Mouse (Mus musculus) midbrain, embryonic 14.5 days (tissue): Measurements from ENCODE around the gene Gjb5. TPM values are rescaled to one million over a fixed set of nuclear protein-coding genes. Genes with fewer than 3 reads are reported as not detected.

Source experiments
- ATAC-seq: fragments of 200-750 bp; cut with Nextera tagmentation; 2 replicates; pipeline ENCODE4 v1.8.0; 2017; ENCODE audit warnings: moderate number of reproducible peaks, moderate library complexity; ENCODE audit not compliant: low FRiP score, low TSS enrichment
- DNase-seq: peaks from one replicate; pipeline ENCODE4 v3.0.0-alpha.2; 2015
- H3K27ac ChIP-seq: fragments of 300-500 bp; sonication (generic); replicated peaks from 2 replicates; pipeline ENCODE4 v1.5.1; 2014; ENCODE audit warnings: mild to moderate bottlenecking, low read depth, low read length, moderate library complexity
- H3K27me3 ChIP-seq: fragments of 300-500 bp; sonication (generic); 2 replicates; pipeline ENCODE4 v1.6.1; 2014; ENCODE audit warnings: low read length, control low read depth, mixed read lengths; ENCODE audit not compliant: control insufficient read depth, insufficient read depth
- H3K36me3 ChIP-seq: fragments of 300-500 bp; sonication (generic); 2 replicates; pipeline ENCODE4 v1.6.1; 2014; ENCODE audit warnings: low read length, control low read depth; ENCODE audit not compliant: control insufficient read depth, insufficient read depth
- H3K4me1 ChIP-seq: fragments of 300-500 bp; sonication (generic); 2 replicates; pipeline ENCODE4 v1.6.1; 2014; ENCODE audit warnings: mild to moderate bottlenecking, antibody characterized with exemption, low read length, control low read depth; ENCODE audit not compliant: control insufficient read depth, insufficient read depth
- H3K4me2 ChIP-seq: fragments of 300-500 bp; sonication (generic); 2 replicates; pipeline ENCODE4 v1.6.1; 2014; ENCODE audit warnings: mild to moderate bottlenecking, low read length, moderate library complexity
- H3K4me3 ChIP-seq: fragments of 300-500 bp; sonication (generic); replicated peaks from 2 replicates; pipeline ENCODE4 v1.5.1; 2014; ENCODE audit warnings: low read depth, low read length
- H3K9ac ChIP-seq: fragments of 300-500 bp; sonication (generic); replicated peaks from 2 replicates; pipeline ENCODE4 v1.6.1; 2014; ENCODE audit warnings: mild to moderate bottlenecking, low read length, moderate library complexity
- H3K9me3 ChIP-seq: fragments of 300-500 bp; sonication (generic); 2 replicates; pipeline ENCODE4 v1.6.1; 2016; ENCODE audit warnings: low read length, control low read depth, mixed read lengths; ENCODE audit not compliant: control insufficient read depth
- WGBS: fragments of 180-500 bp; shearing (Covaris S2); extraction: QIAGEN DNeasy Blood & Tissue Kit; methylation state at CpG from one replicate; pipeline ENCODE4 v1.1.7; 2014; 5-methylcytosine and 5-hydroxymethylcytosine counted together
- polyA plus RNA-seq: library from polyadenylated mRNA; unstranded; fragments of >200 nt; fragmentation: Nextera tagmentation; extraction: Ambion mirVana; gene quantifications from 2 replicates; pipeline ENCODE4 v1.2.1, GENCODE M21; 2014

Gene Gjb5
- polyA plus RNA-seq, 1 experiment from 2014 or later: not detected

DNA sequence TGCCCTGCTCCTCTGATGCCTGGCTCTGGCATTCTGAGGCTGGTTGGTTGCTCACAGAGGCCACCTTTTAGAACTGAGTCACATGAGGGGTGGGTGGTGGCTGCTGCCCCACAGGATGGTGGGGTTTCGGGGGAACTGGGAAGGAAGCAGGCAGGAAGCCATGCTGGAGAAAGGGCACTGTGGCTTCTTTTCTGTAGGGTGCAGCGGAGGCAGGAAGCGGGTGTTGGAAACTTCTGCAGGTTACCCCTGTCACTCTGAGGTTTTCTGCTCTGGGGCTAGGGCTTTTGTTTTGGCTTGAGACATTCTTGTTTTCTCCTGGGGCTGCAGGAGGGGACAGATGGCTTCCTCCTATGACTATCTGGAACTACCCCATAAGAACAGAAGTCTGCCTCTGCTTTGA lies 4.5 kb upstream of the Gjb5 start:
- Histone ChIP-seq H3K27me3 (no peaks in the 10 kb centered on the region), H3K4me1 (0 out of 2 replicates have a peak, but pooled peaks cover 6% of the 10 kb centered on the region), H3K9ac (no peak overlapping the region), H3K4me3 (no peak overlapping the region), H3K27ac (no peak overlapping the region), H3K9me3 (no peaks in the 10 kb centered on the region), H3K4me2 (no peak overlapping the region), H3K36me3 (no peaks in the 10 kb centered on the region)
- WGBS: 79% methylated on average over 3 of the region's 3 CpGs
- DNase-seq (no peak), ATAC-seq (no peak)

DNA sequence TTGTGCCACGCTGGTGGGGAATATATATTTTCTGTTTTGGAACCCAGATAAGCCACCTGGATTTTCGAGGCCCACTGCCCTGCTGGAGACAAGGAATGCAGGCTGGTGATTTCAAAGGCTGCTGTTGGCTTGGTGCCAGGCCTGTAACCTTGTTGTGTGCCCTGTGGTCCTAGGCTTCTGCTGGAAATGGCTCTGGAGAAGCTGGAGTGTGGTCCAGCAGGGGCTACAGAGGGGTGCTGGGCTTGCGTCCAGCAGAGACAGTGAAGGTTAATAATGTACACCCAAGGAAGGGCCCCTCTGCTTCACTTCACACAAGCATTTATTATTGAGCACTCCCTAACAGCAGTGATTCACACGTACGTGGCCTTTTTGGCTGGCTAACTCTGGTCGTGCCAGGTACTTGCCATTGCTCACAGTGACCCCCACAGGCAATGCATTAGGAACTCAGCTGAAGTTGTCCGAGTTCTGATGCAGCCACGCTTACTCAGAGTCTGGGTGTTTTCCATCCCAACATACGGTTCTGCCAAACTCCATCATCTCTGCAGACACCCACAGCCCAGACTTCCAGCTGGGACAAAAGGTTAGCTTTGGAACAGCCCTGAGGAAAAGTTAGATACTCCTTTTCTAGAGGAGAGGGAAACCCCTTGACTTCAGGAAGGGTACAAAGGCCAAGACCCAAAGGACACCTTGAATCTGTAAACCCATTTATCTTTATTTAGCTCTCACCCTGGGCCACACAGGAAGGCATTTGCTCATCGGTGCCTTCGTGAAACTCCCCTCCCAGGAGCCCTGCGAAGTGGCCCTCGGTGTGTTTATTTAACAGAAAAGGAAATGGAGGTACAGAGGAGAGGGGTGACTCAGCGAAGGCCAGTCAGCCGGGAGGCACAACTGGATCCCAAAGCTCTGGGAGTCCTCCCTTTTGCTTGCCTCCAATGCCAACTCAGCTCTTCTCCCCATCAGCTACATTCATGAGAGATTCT lies 3.2 kb downstream of the Gjb5 start:
- Histone ChIP-seq H3K4me1 (0 out of 2 replicates have a peak, but pooled peaks cover 3% of the 10 kb centered on the region), H3K27me3 (no peaks in the 10 kb centered on the region), H3K9me3 (no peaks in the 10 kb centered on the region), H3K9ac (no peak overlapping the region), H3K36me3 (no peaks in the 10 kb centered on the region), H3K4me2 (no peak overlapping the region), H3K4me3 (no peak overlapping the region), H3K27ac (no peak overlapping the region)
- no peak for DNase-seq
- 82% methylated on average over 15 of the region's 15 CpGs for WGBS
- ATAC-seq: no peak

DNA sequence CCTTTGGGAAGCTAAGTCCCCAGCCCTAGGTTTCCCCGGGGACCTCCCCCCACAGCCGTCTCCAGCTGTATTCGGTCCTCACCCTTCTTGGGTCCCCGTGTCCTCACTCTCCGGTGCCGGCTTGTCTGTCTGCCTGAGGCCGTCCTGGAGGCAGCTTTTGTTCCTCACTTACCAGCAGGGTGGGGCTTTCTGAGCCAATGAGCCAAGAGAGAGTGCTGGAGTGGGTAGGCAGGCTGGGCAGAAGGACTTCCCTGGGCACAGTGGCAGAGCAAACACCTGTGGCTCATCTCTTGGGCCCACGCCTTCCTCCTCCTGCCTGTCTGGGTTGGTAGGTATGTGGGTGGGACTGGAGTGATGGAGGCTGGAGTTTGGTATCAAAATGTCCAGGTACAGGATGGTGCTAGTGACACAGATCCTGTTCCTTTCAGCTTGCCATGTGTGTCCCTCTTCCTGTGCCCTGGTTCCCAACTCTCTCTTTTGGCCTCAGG lies 4.0 kb downstream of the Gjb5 start, which contains the start of gene Gjb4:
TSS of gene Gjb4 (minus strand) at position 131 of the 488 bp plus-strand sequence.
- no peak for ATAC-seq
- no peaks in the 10 kb centered on the region for H3K27me3 ChIP-seq
- H3K36me3 ChIP-seq: no peaks in the 10 kb centered on the region
- H3K4me3 ChIP-seq: no peak within 1 kb of the TSS
- no peak within 1 kb of the TSS for H3K9ac ChIP-seq
- WGBS: 27% methylated on average over 8 of the region's 8 CpGs
- no peak for DNase-seq
- no peaks in the 10 kb centered on the region for H3K9me3 ChIP-seq
- H3K4me2 ChIP-seq: no peak within 1 kb of the TSS
- 0 out of 2 replicates have a peak, but pooled peaks cover 3% of the 10 kb centered on the region for H3K4me1 ChIP-seq
- no peak within 1 kb of the TSS for H3K27ac ChIP-seq

DNA sequence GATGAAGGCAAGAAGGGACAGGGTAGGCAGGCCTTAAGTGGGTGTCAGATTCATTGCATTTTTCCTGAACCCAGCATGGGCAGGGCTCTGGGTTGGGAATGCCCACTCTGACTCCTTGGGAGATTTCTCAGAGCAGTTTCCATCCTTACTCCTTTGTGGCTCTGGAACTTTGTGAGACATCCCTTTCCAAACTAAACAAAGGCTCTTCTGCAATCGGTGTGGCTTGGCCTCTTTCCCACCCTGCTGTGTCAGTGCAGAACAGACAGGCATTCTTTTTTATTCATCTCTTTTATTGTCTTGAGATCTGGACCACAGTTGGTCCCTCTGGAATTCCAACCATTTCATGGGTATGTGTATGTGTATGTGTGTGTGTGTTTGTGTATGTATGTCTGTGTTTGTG lies 5.4 kb downstream of the Gjb5 start:
- Histone ChIP-seq H3K36me3 (no peaks in the 10 kb centered on the region), H3K4me1 (0 out of 2 replicates have a peak, but pooled peaks cover 3% of the 10 kb centered on the region), H3K9ac (no peak overlapping the region), H3K27ac (no peak overlapping the region), H3K4me2 (no peak overlapping the region), H3K4me3 (no peak overlapping the region), H3K9me3 (no peaks in the 10 kb centered on the region), H3K27me3 (no peaks in the 10 kb centered on the region)
- no peak for ATAC-seq
- DNase-seq: no peak
- 19% methylated on average over 1 of the region's 1 CpGs for WGBS

DNA sequence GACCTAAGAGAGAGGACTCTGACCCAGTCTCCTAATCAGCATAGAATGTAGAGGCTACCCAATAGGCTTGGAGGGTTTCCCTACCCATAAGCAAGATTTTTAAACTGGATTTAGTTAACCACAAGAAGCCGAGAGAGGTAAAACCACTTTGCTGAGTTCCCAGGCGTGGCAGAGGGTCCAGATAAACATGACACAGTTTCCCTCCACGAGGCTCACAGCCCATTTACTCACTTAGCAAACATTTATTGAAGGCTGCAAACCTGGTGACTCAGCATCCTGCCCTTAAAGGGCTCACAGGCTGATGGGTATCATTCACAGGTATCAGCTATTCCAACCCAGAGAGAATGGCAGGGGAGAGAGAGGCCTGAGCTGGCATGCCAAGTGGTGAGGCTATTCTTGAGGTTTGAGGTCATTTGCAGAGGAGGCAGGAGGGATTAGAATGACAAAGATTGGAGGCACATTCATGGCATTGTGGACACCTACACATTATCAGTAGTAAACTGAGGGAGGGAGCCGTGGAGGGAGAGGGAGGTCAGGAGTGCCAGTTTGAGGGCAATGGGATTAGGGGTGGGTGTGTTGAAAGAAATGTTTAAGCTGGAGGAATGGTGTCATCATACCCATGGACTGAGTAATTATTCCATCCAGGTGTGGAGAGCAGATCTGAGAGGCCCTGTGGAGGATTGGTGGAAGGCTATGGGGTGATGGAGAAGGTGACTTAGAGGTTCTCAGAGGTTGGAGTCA lies 8.3 kb downstream of the Gjb5 start:
- Histone ChIP-seq H3K9me3 (no peaks in the 10 kb centered on the region), H3K9ac (no peak overlapping the region), H3K36me3 (no peaks in the 10 kb centered on the region), H3K27me3 (no peaks in the 10 kb centered on the region), H3K4me3 (no peak overlapping the region), H3K27ac (no peak overlapping the region), H3K4me2 (no peak overlapping the region), H3K4me1 (0 out of 2 replicates have a peak, but pooled peaks cover 3% of the 10 kb centered on the region)
- no peak for DNase-seq
- WGBS: 72% methylated on average over 4 of the region's 4 CpGs
- ATAC-seq: no peak

DNA sequence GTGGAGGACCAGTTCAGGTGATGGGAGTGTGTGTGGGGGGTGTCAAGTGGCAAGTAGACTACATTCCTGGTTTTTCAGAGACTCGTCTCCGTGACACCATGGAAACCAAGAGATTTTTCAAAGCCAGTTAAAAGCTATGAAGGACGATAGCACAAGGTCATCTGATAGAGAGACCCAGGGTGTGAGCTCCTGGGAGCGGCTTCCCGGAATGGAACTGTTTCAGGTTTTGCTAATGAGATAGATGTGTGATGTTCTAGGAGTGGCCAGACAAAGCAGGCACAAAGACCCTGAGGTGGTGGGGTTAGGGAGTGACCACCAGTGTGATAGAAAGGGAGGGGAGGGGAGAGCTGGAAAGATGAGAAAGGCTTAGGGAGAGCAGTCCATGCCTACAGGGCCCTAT lies 13.0 kb downstream of the Gjb5 start:
- no peak overlapping the region for H3K9ac ChIP-seq
- no peaks in the 10 kb centered on the region for H3K27me3 ChIP-seq
- H3K36me3 ChIP-seq: no peaks in the 10 kb centered on the region
- DNase-seq: no peak
- no peaks in the 10 kb centered on the region for H3K4me1 ChIP-seq
- H3K27ac ChIP-seq: no peak overlapping the region
- WGBS: 85% methylated on average over 5 of the region's 5 CpGs
- no peak overlapping the region for H3K4me3 ChIP-seq
- no peaks in the 10 kb centered on the region for H3K9me3 ChIP-seq
- H3K4me2 ChIP-seq: no peak overlapping the region
- ATAC-seq: no peak

DNA sequence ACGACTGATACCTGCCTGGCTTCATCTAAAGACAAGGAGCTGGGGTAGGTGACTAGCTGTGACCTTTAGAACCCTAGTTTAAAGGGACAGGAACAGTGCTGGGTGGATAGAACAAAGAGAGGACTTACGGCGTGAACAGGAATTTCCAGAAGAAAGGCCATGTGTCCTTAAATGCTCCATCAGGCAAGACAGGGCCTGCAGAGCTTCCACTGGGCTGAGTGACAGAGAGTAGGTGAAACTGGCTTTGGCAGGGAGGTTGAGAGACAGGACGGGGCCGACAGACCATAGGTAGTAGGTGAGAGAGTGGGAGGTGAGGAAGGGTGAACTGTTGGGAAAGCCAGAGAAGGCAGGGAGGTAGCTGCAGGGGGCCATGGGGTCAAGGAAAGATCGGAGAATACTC lies 16.6 kb downstream of the Gjb5 start:
- 74% methylated on average over 6 of the region's 6 CpGs for WGBS
- Histone ChIP-seq H3K9ac (no peak overlapping the region), H3K36me3 (no peaks in the 10 kb centered on the region), H3K4me3 (no peak overlapping the region), H3K9me3 (no peaks in the 10 kb centered on the region), H3K27ac (no peak overlapping the region), H3K4me2 (no peak overlapping the region), H3K4me1 (no peaks in the 10 kb centered on the region), H3K27me3 (no peaks in the 10 kb centered on the region)
- DNase-seq (no peak), ATAC-seq (no peak)

DNA sequence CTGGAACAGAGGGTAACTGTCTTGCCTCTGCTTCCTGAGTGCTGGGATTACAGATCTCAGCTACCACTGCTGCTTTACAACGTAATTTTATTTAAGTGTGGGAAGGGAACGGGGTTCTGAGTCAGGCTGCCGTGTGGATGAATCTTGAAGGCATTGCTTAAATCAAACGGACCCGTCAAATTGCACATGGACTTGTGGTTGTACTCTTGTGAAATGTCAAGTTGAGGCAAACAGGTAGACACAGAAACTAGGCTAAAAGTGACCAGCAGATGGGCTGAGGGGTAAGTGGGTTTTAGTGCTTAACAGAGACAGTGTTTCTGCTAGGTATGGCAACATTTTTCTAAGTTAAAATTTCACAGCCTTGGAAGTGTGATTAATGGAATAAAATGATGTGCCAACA lies 20.3 kb downstream of the Gjb5 start:
- no peak overlapping the region for H3K27ac ChIP-seq
- no peak overlapping the region for H3K9ac ChIP-seq
- no peaks in the 10 kb centered on the region for H3K27me3 ChIP-seq
- H3K4me1 ChIP-seq: no peaks in the 10 kb centered on the region
- DNase-seq (no peak), ATAC-seq (no peak)
- no peak overlapping the region for H3K4me3 ChIP-seq
- H3K9me3 ChIP-seq: no peaks in the 10 kb centered on the region
- 88% methylated on average over 5 of the region's 5 CpGs for WGBS
- no peaks in the 10 kb centered on the region for H3K36me3 ChIP-seq
- H3K4me2 ChIP-seq: no peak overlapping the region
